Mouse (Mus musculus) intestine, postnatal 0 days (tissue): Measurements from ENCODE around the gene Dtnbp1. TPM values are rescaled to one million over a fixed set of nuclear protein-coding genes. Genes with fewer than 3 reads are reported as not detected.

Experiments used
- ATAC-seq: fragments of 200-750 bp; cut with Nextera tagmentation; 2 replicates; pipeline ENCODE4 v1.8.0; 2017; ENCODE audit warnings: mild to moderate bottlenecking, moderate TSS enrichment, moderate library complexity
- H3K27ac ChIP-seq: fragments of 300-500 bp; sonication (generic); 2 replicates; pipeline ENCODE4 v1.5.1; 2014; ENCODE audit warnings: mild to moderate bottlenecking, low read depth, low read length, moderate library complexity
- H3K27me3 ChIP-seq: fragments of 300-500 bp; sonication (generic); replicated peaks from 2 replicates; pipeline ENCODE4 v1.6.1; 2014; ENCODE audit warnings: low read length, mixed read lengths; ENCODE audit not compliant: control insufficient read depth, insufficient read depth
- H3K36me3 ChIP-seq: fragments of 300-500 bp; sonication (generic); 2 replicates; pipeline ENCODE4 v1.6.1; 2014; ENCODE audit warnings: mild to moderate bottlenecking, moderate library complexity; ENCODE audit not compliant: control insufficient read depth, insufficient read depth
- H3K4me1 ChIP-seq: fragments of 300-500 bp; sonication (generic); replicated peaks from 2 replicates; pipeline ENCODE4 v1.6.1; 2014; ENCODE audit warnings: antibody characterized with exemption, low read length, mixed read lengths; ENCODE audit not compliant: control insufficient read depth, insufficient read depth
- H3K4me2 ChIP-seq: fragments of 300-500 bp; sonication (generic); replicated peaks from 2 replicates; pipeline ENCODE4 v1.6.1; 2014; ENCODE audit warnings: low read depth, mild to moderate bottlenecking, moderate library complexity
- H3K4me3 ChIP-seq: fragments of 300-500 bp; sonication (generic); 2 replicates; pipeline ENCODE4 v1.5.1; 2014; ENCODE audit warnings: low read depth, low read length
- H3K9ac ChIP-seq: fragments of 300-500 bp; sonication (generic); 2 replicates; pipeline ENCODE4 v1.6.1; 2014; ENCODE audit warnings: mild to moderate bottlenecking, low read depth, low read length
- H3K9me3 ChIP-seq: fragments of 300-500 bp; sonication (generic); 2 replicates; pipeline ENCODE4 v1.6.1; 2016; ENCODE audit warnings: mixed run types; ENCODE audit not compliant: control insufficient read depth
- CTCF ChIP-seq: sonication (generic); IDR thresholded peaks from 2 replicates; pipeline ENCODE4 v1.5.1; 2016; ENCODE audit warnings: low read depth, mild to moderate bottlenecking, control low read depth, antibody characterized with exemption, moderate library complexity
- WGBS: fragments of 180-500 bp; shearing (Covaris S2); extraction: QIAGEN DNeasy Blood & Tissue Kit; methylation state at CpG from one replicate; pipeline ENCODE4 v1.1.7; 2014; 5-methylcytosine and 5-hydroxymethylcytosine counted together
- polyA plus RNA-seq: library from polyadenylated mRNA; unstranded; fragments of >200 nt; fragmentation: Nextera tagmentation; extraction: Ambion mirVana; gene quantifications from 2 replicates; pipeline ENCODE4 v1.2.1, GENCODE M21; 2015

Dtnbp1 gene
- polyA plus RNA-seq: 65.2 and 69.7 TPM in 2 replicates

GRCm38 (mm10) chr13:45001911-45002615, at the start of gene Dtnbp1:
TSS of gene Dtnbp1 (minus strand) at chr13:45002147.
- Histone ChIP-seq H3K4me3 (peak within 1 kb of the TSS; percentile 90), H3K36me3 (peaks cover 5% of the 10 kb centered on the region), H3K27ac (peak within 1 kb of the TSS; percentile 86), H3K4me1 (no peaks in the 10 kb centered on the region), H3K9ac (peak within 1 kb of the TSS; percentile 88), H3K9me3 (no peaks in the 10 kb centered on the region), H3K4me2 (peak within 1 kb of the TSS; percentile 83), H3K27me3 (no peaks in the 10 kb centered on the region)
- peak; percentile 50 for TF ChIP-seq CTCF
- ATAC-seq: peak; percentile 89
- under 1% methylated on average over 53 of the region's 68 CpGs for WGBS

GRCm38 (mm10) chr13:45049261-45050020, 47.5 kb upstream of the Dtnbp1 start:
- no peak overlapping the region for H3K9ac ChIP-seq
- no peak overlapping the region for H3K4me2 ChIP-seq
- no peak for ATAC-seq
- no peaks in the 10 kb centered on the region for H3K4me1 ChIP-seq
- no peaks in the 10 kb centered on the region for H3K27me3 ChIP-seq
- H3K27ac ChIP-seq: no peak overlapping the region
- H3K4me3 ChIP-seq: no peak overlapping the region
- TF ChIP-seq CTCF: no peak
- WGBS: 65% methylated on average over 7 of the region's 7 CpGs
- H3K36me3 ChIP-seq: no peaks in the 10 kb centered on the region
- no peaks in the 10 kb centered on the region for H3K9me3 ChIP-seq

GRCm38 (mm10) chr13:45043466-45043865, 41.5 kb upstream of the Dtnbp1 start:
- H3K4me3 ChIP-seq: no peak overlapping the region
- TF ChIP-seq CTCF: no peak
- H3K27ac ChIP-seq: no peak overlapping the region
- no peak overlapping the region for H3K4me2 ChIP-seq
- H3K9me3 ChIP-seq: no peaks in the 10 kb centered on the region
- H3K27me3 ChIP-seq: no peaks in the 10 kb centered on the region
- no peaks in the 10 kb centered on the region for H3K4me1 ChIP-seq
- no peak overlapping the region for H3K9ac ChIP-seq
- ATAC-seq: no peak
- H3K36me3 ChIP-seq: no peaks in the 10 kb centered on the region
- 79% methylated on average over 3 of the region's 3 CpGs for WGBS

- 64% methylated on average over 7 of the region's 7 CpGs for WGBS
- H3K9me3 ChIP-seq: no peaks in the 10 kb centered on the region
- H3K4me3 ChIP-seq: no peak overlapping the region
- no peak overlapping the region for H3K9ac ChIP-seq
- no peak for TF ChIP-seq CTCF
- no peak for ATAC-seq
- H3K4me2 ChIP-seq: no peak overlapping the region
- no peaks in the 10 kb centered on the region for H3K36me3 ChIP-seq
- H3K27me3 ChIP-seq: no peaks in the 10 kb centered on the region
- no peaks in the 10 kb centered on the region for H3K4me1 ChIP-seq
- H3K27ac ChIP-seq: no peak overlapping the region
These were observed 38.8 kb upstream of the Dtnbp1 start for GRCm38 (mm10) chr13:45040741-45041140.

- WGBS: 72% methylated on average over 4 of the region's 4 CpGs
- Histone ChIP-seq H3K27ac (no peak overlapping the region), H3K27me3 (no peaks in the 10 kb centered on the region), H3K4me3 (no peak overlapping the region), H3K9me3 (no peaks in the 10 kb centered on the region), H3K9ac (no peak overlapping the region), H3K36me3 (no peaks in the 10 kb centered on the region), H3K4me1 (no peaks in the 10 kb centered on the region), H3K4me2 (no peak overlapping the region)
- TF ChIP-seq CTCF: no peak
- ATAC-seq: no peak
These were observed 38.2 kb upstream of the Dtnbp1 start for GRCm38 (mm10) chr13:45040195-45040594.

- Histone ChIP-seq H3K4me1 (no peaks in the 10 kb centered on the region), H3K27ac (no peak overlapping the region), H3K27me3 (no peaks in the 10 kb centered on the region), H3K9ac (no peak overlapping the region), H3K9me3 (no peaks in the 10 kb centered on the region), H3K4me3 (no peak overlapping the region), H3K36me3 (no peaks in the 10 kb centered on the region), H3K4me2 (no peak overlapping the region)
- 93% methylated on average over 4 of the region's 4 CpGs for WGBS
- no peak for ATAC-seq
- no peak for TF ChIP-seq CTCF
These were observed 34.5 kb upstream of the Dtnbp1 start for GRCm38 (mm10) chr13:45036417-45036816.
